Mouse (Mus musculus) layer of hippocampus, adult 8-10 months (tissue): ENCODE results near the gene Gmds. TPM values are rescaled to one million over a fixed set of nuclear protein-coding genes. Genes with fewer than 3 reads are reported as not detected.

Source experiments
- DNase-seq, 2 experiments: peaks; one replicate each; pipeline ENCODE4 v3.0.0; 2022; ENCODE audit warnings: low spot score in 2 of 2
- total RNA-seq, 4 experiments: library from RNA; stranded (reverse); gene quantifications; 2 replicates each; pipeline ENCODE4 v1.2.4; 2022

Gene Gmds
- total RNA-seq, 4 experiments from 2014 or later: 13.5 to 14.6 (median 14.4) TPM

- no peak for DNase-seq
Observed at GRCm38 (mm10) chr13:32161567-32161966, 177.0 kb downstream of the Gmds start.

GRCm38 (mm10) chr13:32158240-32158639 is 180.3 kb downstream of the Gmds start:
- DNase-seq: no peak

GRCm38 (mm10) chr13:32145916-32146315 is 192.6 kb downstream of the Gmds start:
- DNase-seq: no peak

- no peak for DNase-seq
Observed at GRCm38 (mm10) chr13:32145179-32145578, 193.4 kb downstream of the Gmds start.

- DNase-seq: no peak
Observed at GRCm38 (mm10) chr13:32143651-32144050, 194.9 kb downstream of the Gmds start.

- no peak for DNase-seq
Observed at GRCm38 (mm10) chr13:32134663-32135273, 203.8 kb downstream of the Gmds start.

GRCm38 (mm10) chr13:32129970-32130369 is 208.6 kb downstream of the Gmds start:
- no peak for DNase-seq

- DNase-seq: no peak
Observed at GRCm38 (mm10) chr13:32118386-32118785, 220.2 kb downstream of the Gmds start.

- DNase-seq: no peak
Observed at GRCm38 (mm10) chr13:32115468-32115867, 223.1 kb downstream of the Gmds start.

- DNase-seq: no peak
Observed at GRCm38 (mm10) chr13:32113875-32114274, 224.7 kb downstream of the Gmds start.

GRCm38 (mm10) chr13:32088303-32088977 is 250.1 kb downstream of the Gmds start:
- no peak for DNase-seq

- DNase-seq: no peak
Observed at GRCm38 (mm10) chr13:32080520-32081249, 257.9 kb downstream of the Gmds start.

GRCm38 (mm10) chr13:32073630-32074029 is 264.9 kb downstream of the Gmds start:
- no peak for DNase-seq

- DNase-seq: no peak
Observed at GRCm38 (mm10) chr13:32055321-32055720, 283.2 kb downstream of the Gmds start.

- no peak for DNase-seq
Observed at GRCm38 (mm10) chr13:32053587-32053986, 285.0 kb downstream of the Gmds start.

- DNase-seq: no peak
Observed at GRCm38 (mm10) chr13:32047980-32048959, 290.3 kb downstream of the Gmds start.

GRCm38 (mm10) chr13:32046961-32047360 is 291.6 kb downstream of the Gmds start:
- no peak for DNase-seq

- DNase-seq: no peak
Observed at GRCm38 (mm10) chr13:32042748-32043147, 295.8 kb downstream of the Gmds start.

GRCm38 (mm10) chr13:32040822-32041221 is 297.7 kb downstream of the Gmds start:
- no peak for DNase-seq

- DNase-seq: no peak
Observed at GRCm38 (mm10) chr13:32036902-32037301, 301.6 kb downstream of the Gmds start.

- no peak for DNase-seq
Observed at GRCm38 (mm10) chr13:32034799-32035448, 303.6 kb downstream of the Gmds start.
